Mouse (Mus musculus) ovary, adult 2 months (tissue): ENCODE results near the gene Tyro3. TPM values are rescaled to one million over a fixed set of nuclear protein-coding genes. Genes with fewer than 3 reads are reported as not detected.

ENCODE experiments used
- polyA plus RNA-seq: library from polyadenylated mRNA; depleted of rRNA; stranded (reverse); fragments of >200 nt; gene quantifications from 2 replicates; pipeline ENCODE4 v1.2.3, GENCODE M21; 2012; rRNA removed

Gene Tyro3
- 32.2 and 33.1 TPM in 2 replicates for polyA plus RNA-seq

DNA sequence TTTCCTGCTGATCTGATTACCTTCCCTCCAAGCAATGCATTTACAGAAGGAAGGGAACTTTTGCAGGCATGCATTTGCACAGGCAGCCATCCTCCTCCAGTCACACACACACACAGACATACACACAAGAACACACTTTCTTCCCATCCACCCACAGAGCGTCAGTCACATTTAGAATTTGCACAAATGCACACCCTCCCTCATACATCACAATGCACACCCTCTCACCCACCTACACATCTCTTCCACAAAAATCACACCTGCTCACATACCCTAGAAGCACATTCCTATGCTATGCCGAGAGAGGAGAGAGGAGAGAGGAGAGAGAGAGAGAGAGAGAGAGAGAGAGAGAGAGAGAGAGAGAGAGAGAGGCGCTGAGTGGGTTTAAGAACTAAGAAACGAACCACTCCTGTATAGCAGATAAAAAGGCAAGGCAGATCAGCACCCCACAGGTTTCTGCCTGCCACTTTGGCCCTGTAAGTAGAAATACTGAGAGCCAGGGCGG, at the start of gene Tyro3:
Gene Tyro3 (plus strand): TSS at position 455 of the 505 bp plus-strand sequence.

DNA sequence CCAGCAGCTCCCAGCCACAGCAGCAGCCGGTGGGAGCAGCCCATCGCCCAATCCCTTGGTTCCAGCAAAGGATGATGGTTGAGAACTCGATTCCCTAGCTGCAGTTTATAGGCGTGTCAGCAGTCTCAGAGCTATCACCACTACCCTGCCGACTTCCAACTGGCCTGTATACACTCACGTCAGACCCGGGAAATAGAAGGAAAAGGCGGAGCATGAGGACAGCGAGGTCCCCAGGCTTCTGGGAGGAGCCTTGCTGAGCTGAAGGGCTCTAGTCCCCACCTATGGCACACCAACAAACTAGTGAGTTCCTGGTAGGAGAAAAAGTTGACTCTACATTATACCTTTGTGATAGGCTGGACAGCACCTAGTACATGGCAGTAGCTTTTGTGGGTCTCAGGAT, 37.3 kb upstream of the Tyro3 start, which contains the start of gene Ltk:
Gene Ltk (minus strand): TSS at position 181 of the 400 bp plus-strand sequence.

DNA sequence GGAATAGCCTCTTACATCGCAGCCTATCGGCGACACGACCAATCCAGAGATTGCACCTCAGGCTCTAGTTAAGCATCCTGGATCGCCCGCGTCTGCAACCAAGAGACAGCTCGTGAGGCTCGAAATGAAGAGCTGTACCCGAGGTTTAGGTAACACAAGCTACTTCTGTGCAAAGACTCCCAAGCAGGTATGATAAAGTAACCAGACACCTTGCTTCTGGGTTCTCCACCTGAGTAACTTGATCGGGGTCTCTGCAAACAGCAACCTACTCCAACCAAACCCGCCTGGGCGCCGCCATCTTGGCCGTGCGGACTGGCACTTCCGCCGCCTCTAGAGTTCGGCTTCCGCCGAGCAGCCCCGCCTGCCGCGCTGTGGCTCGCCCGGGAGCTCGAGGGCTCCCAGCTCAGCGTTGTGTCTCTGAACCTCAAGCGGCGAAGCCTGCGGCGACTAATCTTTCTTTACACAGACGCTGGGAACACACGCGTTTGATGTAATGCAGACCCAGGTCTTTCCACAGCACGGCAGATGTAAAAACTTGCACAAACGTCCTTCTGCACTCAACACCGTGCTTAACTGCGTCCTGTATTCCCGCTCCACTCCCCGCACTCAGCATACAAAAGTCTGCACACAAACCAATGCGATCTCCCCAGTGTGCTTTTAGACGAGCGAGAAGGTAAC, 10.2 kb upstream of the Tyro3 start, which contains the start of gene Rpap1:
Gene Rpap1 (minus strand): TSS at position 332 of the 678 bp plus-strand sequence.

Other genes starting within 250 kb of the Tyro3 start
- gene Nusap1, start 179.4 kb upstream of the Tyro3 start, polyA plus RNA-seq, result 0.69 and 1.2 TPM in 2 replicates
- gene Oip5, start 179.3 kb upstream of the Tyro3 start, polyA plus RNA-seq, result 8.3 and 10.6 TPM in 2 replicates
- gene Ndufaf1, start 134.9 kb upstream of the Tyro3 start, polyA plus RNA-seq, result 1.7 and 2.1 TPM in 2 replicates
- 7.8 and 8.9 TPM in 2 replicates for gene Rtf1, start 122.7 kb upstream of the Tyro3 start, polyA plus RNA-seq
- 6.8 and 8.2 TPM in 2 replicates for gene Itpka, start 55.4 kb upstream of the Tyro3 start, polyA plus RNA-seq
- gene Ltk, start 37.3 kb upstream of the Tyro3 start, polyA plus RNA-seq, result 1.1 and 1.9 TPM in 2 replicates
- 53.2 and 54.5 TPM in 2 replicates for gene Rpap1, start 10.2 kb upstream of the Tyro3 start, polyA plus RNA-seq
- gene Mga, start 99.5 kb downstream of the Tyro3 start, polyA plus RNA-seq, result 15.4 and 24.5 TPM in 2 replicates
- gene Mapkbp1, start 175.0 kb downstream of the Tyro3 start, polyA plus RNA-seq, result 37.5 and 44.7 TPM in 2 replicates
- gene Jmjd7, start 229.8 kb downstream of the Tyro3 start, polyA plus RNA-seq, result 10.5 and 17.7 TPM in 2 replicates
- gene Gm28042, start 229.8 kb downstream of the Tyro3 start, polyA plus RNA-seq, result 11.2 and 13.4 TPM in 2 replicates
- 10.9 and 11.3 TPM in 2 replicates for gene Pla2g4b, start 235.7 kb downstream of the Tyro3 start, polyA plus RNA-seq